Mouse (Mus musculus) heart, adult 8-10 months (tissue): ENCODE measurements around the gene Il9r. TPM values are rescaled to one million over a fixed set of nuclear protein-coding genes. Genes with fewer than 3 reads are reported as not detected.
A peak's percentile ranks its signal among the peaks of the same experiment; 100 is the strongest.

ENCODE experiments used
- DNase-seq: peaks from one replicate; pipeline ENCODE4 v3.0.0; 2022; ENCODE audit warnings: low spot score
- total RNA-seq, 4 experiments: library from RNA; stranded (reverse); gene quantifications; 2 replicates each; pipeline ENCODE4 v1.2.4; 2022

Gene Il9r
- total RNA-seq, 4 experiments from 2014 or later, result 0.05 to 0.40 (median 0.09) TPM; not detected in 1

- no peak for DNase-seq
Measured at GRCm38 (mm10) chr11:32199230-32199629, 849 bp downstream of the Il9r start.

DNA sequence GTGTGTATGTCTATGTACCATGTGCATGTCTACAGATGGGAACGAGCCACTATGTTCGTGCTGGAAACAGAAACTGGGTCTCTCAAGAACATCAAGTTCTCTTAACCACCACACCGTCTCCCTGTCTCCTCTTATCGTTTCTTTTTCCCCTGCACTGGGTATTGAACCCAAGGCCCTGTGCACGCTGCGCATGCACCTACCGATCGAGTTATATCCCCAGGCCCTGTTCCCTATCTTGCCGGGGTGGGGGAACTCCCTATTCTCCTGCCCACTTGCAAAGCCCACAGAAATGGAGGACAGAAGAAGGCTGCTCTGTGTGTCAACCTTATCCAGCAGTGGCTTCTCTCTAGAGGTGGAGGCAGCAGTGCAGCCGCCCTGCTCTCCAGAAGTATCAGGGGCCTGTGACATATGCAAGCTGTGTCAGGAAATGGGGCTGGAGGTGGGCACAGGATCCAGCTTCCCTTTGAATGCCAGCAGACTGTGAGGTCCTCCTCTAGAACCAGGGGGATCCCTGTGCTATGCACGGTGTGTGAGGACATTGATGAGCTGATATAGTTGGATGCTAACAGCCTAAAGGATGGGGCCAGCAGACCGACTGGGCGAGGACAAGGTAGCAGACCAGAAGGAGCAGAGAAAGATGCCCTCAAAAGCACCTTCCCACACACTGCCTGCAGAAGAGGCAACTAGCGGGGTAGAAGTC, 1.7 kb downstream of the Il9r start:
- DNase-seq, result no peak

GRCm38 (mm10) chr11:32197766-32198165, 2.3 kb downstream of the Il9r start:
- no peak for DNase-seq

DNA sequence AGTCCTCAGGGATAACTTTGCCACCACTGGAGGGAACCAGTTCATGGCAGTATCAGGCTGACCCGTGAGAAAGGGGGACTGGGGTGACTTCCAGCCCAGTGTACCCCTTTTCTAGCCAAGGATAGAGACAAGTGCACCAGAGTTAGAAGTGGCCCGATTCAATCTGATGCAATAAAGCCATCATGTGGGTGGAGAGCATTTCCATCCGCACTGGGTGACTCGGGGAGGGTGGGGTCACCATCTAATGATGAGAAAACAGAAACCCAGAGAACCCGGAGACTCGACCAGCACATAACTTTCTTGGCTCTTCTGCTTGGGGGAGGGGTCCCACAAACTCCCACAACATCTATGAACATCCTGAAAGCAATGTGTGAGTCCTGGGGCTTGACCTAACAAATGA, 3.4 kb downstream of the Il9r start:
- DNase-seq, result no peak

- no peak for DNase-seq
Measured at GRCm38 (mm10) chr11:32195867-32196540, 4.1 kb downstream of the Il9r start.

GRCm38 (mm10) chr11:32194626-32195025, 5.5 kb downstream of the Il9r start:
- DNase-seq, result no peak

DNA sequence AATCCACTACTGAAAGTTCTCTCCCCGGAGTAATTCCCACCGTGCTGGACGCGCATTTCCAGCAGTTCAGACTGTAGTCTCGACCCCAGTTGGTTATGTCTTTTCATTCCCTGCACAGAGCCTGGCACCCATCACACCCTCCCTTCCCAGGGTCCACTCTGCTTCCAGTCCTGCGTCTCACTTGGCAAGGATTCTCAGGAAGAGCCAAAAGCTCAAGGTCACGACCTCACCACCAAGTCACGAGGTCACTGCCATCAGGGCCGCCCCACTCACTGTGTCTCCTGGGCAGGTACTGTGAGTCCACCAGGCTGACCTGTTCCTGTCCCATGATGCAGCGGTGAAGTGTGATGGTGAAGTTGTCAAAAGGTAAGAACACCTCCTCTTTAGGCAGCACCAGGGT, 6.0 kb downstream of the Il9r start:
- no peak for DNase-seq

DNA sequence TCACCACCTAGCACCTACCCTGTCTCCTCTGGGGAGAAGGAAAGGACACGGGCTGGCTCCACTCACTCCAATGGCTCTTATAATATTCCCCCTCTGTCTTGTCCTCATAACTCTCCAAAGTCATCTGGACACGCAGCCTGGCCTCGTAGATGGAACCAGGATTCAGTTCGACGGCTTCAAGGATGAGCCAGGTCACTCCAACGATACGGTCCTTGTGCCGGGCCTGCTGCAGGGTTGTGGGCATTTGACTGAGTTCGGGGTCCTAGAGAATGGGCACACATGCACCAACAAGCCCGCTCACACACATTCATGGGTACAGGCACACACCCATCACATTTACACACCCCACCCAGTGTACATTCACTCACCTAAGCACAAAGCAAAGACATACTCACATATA, 6.9 kb downstream of the Il9r start:
- DNase-seq, result no peak

DNA sequence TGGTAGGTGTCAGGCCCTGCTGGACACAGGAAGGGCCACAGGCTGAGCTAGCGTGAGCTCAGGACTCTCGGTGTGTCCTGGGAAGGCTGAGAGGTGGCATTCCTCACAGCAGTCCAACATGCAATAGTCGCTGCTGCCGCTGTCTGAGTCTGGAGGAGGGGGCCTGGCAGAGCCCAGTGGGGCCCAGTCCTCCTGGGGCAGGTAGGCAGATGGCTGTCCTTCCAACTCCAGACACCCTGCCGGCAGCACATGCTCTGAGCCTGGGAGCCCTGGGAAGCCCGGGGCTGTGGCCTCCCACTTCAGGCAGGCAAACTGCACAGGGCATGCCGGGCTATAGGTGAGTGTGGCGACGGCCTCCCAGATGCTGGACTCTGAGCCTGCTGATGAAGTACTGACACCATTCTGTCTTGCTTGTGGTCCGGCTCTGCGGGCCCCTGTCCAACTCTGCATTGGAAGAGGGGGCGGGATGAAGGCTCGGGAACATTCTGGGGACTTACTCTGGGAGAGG, 9.4 kb downstream of the Il9r start:
- DNase-seq, result no peak

GRCm38 (mm10) chr11:32190119-32190518, 10.0 kb downstream of the Il9r start:
- no peak for DNase-seq

- DNase-seq, result no peak
Measured at GRCm38 (mm10) chr11:32189434-32189833, 10.6 kb downstream of the Il9r start.

DNA sequence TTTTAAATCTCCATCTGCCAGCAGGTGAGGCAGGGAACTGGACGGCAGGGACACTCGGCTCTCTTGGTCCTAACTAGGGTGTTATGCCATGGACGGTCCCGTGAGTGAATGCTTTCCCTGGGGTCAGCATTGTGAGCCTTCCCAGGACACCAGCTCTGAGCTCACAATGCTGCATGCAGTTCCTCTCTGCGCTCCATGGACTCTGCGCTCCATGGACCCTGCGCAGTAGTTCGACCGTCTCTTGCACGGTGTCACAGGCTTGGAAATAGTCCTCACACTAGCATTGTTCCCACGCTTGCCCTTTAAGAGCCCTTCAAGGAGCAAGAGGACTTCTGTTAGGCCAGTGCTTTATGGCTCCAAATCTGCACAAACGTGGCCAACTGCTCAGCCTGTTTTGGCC, 11.2 kb downstream of the Il9r start:
- no peak for DNase-seq

DNA sequence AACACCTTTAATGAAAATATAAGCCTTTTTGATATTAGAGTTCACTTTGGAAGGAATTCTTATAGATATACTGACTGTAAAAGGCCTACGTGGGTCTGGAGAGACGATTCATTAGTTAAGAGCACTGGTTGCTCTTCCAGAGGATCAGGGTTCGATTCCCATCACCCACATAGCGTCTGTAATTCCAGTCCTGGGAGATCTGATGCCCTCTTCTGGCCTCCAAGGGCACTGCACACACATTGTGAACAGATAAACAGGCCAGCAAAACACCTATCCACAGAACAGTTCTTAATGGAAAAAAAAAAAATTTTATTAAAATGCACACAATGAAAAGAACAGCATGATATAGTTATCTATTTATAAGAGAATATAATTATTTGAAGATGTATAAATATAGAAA, 12.8 kb downstream of the Il9r start:
- DNase-seq, result no peak

GRCm38 (mm10) chr11:32186031-32186430, 14.0 kb downstream of the Il9r start:
- no peak for DNase-seq

DNA sequence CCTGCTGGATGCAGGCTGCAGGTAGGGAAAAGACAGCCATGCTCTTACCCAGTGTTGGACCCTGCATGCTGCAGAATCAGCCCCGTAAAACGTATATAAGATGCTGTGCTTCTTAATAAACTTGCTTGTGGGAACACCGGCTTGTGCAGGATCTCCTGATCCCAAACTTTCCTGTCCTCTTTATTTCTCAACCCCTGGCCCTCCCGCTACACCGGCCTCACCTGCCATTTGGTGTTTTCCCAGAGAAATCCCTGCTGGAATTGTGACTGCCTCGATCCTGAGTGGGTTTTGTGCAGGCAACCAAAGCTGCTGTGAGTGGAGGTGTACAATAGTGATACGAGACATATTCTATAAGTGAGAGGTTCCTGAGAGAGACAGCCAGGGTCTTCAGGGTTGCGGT, 15.6 kb downstream of the Il9r start:
- DNase-seq, result no peak

DNA sequence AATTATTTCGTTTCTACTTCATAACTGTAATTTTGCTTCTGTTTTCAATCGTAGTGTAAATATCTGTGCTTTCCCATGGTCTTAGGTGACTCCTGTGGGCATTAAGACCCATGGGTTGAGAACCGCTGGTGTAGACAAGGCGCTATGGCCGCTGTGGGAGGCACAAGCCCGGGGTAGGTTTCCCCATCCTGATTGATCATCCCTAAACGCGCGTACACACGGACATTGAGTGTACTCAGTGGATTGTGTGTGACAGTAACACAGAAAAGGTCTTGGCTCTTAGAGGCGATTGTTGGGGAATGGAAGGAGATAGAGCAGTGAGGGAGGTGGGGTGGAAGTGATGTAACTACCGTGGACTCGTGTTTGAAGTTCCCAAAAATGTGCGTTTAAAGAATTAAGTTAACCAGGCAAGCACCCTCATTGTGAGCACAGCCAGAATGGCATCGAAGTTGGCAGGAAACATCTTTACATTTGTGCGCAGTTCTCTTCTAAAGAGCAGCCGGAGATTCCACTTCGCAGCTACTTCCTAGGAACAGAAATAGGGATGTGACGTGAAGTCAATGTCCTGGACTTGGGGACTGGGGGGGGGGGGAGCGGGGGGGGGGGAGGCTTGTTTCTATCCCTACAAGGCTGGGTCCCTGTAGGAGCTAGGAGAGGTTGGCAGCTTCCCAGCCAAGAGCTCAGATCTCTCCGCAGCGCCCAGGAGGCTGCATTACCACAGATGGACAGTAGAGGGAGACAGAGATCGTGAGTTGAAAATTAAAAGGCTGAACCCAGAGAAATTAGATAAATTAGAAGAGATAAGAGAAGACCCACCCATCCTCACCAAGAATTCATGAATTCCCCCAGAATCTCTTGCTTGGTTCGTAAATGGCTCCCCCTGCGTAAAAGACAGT, 17.9 kb downstream of the Il9r start:
- DNase-seq, result peak; percentile 85

- no peak for DNase-seq
Measured at GRCm38 (mm10) chr11:32181246-32181645, 18.8 kb downstream of the Il9r start.

- DNase-seq, result no peak
Measured at GRCm38 (mm10) chr11:32178506-32178905, 21.6 kb downstream of the Il9r start.

DNA sequence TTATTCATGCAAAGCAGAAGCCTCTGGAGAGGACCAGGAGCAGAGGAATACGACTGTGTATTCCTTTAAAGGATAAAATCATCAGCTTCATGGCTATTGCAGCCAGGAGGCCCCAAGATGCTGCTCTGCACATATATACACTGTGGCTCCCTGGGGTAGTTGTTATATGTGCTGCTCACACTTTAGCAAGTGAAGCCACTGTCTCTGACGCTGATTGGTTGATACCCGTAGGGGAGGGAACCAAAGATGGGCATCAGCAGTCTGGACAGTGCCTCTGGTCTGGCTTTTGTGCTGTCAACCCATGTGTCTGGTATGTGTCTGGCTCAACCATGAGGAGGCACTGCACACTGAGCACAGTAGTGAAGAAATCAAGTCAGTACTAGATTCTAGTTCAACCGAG, 33.4 kb downstream of the Il9r start:
- no peak for DNase-seq

GRCm38 (mm10) chr11:32161922-32162804, 37.9 kb downstream of the Il9r start:
- DNase-seq, result peak; percentile 9

- DNase-seq, result no peak
Measured at GRCm38 (mm10) chr11:32161500-32161899, 38.6 kb downstream of the Il9r start.
